Mouse (Mus musculus): ENCODE data around the gene Gm17542. TPM values are rescaled to one million over a fixed set of nuclear protein-coding genes. Genes with fewer than 3 reads are reported as not detected.

Gm17542 gene
- polyA plus RNA-seq, 1 experiment from 2014 or later: not detected

Other genes starting within 250 kb of the Gm17542 start
- gene Ccdc138, start 220.3 kb downstream of the Gm17542 start, polyA plus RNA-seq (2015; fragmentation: Nextera tagmentation; extraction: Ambion mirVana): 9.6 and 11.2 TPM in 2 replicates
- gene Edar, start 42.6 kb downstream of the Gm17542 start, polyA plus RNA-seq (2015; fragmentation: Nextera tagmentation; extraction: Ambion mirVana): 0.23 and 0.35 TPM in 2 replicates
- gene Sh3rf3, start 95.1 kb upstream of the Gm17542 start, polyA plus RNA-seq (2015; fragmentation: Nextera tagmentation; extraction: Ambion mirVana): 1.9 and 2.8 TPM in 2 replicates

Measured in lung, embryonic 16.5 days (tissue).